Mouse (Mus musculus) heart, adult 2 months (tissue): Measurements from ENCODE around the gene Cog7. TPM values are rescaled to one million over a fixed set of nuclear protein-coding genes. Genes with fewer than 3 reads are reported as not detected.

Experiments used
- DNase-seq, 2 experiments: peaks; one replicate each; pipeline ENCODE4 v3.0.0; 2021
- H3K27ac ChIP-seq: fragments of 200-600 bp; 2 replicates; pipeline ENCODE4 v1.8.1; 2022
- H3K27me3 ChIP-seq: fragments of 200-500 bp; 2 replicates; pipeline ENCODE4 v1.6.1; 2012; ENCODE audit warnings: mild to moderate bottlenecking, low read length, inconsistent platforms, mixed read lengths; ENCODE audit not compliant: control insufficient read depth, insufficient read depth
- H3K36me3 ChIP-seq: fragments of 200-500 bp; 2 replicates; pipeline ENCODE4 v1.6.1; 2012; ENCODE audit warnings: low read length, inconsistent platforms; ENCODE audit not compliant: control insufficient read depth, insufficient read depth
- H3K4me1 ChIP-seq: fragments of 200-500 bp; 2 replicates; pipeline ENCODE4 v1.6.1; 2011; ENCODE audit warnings: low read length; ENCODE audit not compliant: control insufficient read depth, insufficient read depth
- H3K4me3 ChIP-seq: fragments of 200-600 bp; 2 replicates; pipeline ENCODE4 v1.8.1; 2022
- H3K79me2 ChIP-seq: fragments of 200-500 bp; replicated peaks from 2 replicates; pipeline ENCODE4 v1.6.1; 2012; ENCODE audit warnings: mild to moderate bottlenecking, inconsistent platforms, low read length, moderate library complexity, mixed read lengths; ENCODE audit not compliant: control insufficient read depth, insufficient read depth
- H3K9ac ChIP-seq: fragments of 200-500 bp; 2 replicates; pipeline ENCODE4 v1.6.1; 2012; ENCODE audit warnings: low read depth, mild to moderate bottlenecking, control low read depth, inconsistent platforms, low read length, mixed read lengths
- CTCF ChIP-seq: fragments of 200-600 bp; IDR thresholded peaks from 2 replicates; pipeline ENCODE4 v1.8.1; 2022; ENCODE audit warnings: antibody characterized with exemption, mild to moderate bottlenecking, moderate library complexity
- EP300 ChIP-seq: fragments of 200-500 bp; IDR thresholded peaks from 2 replicates; pipeline ENCODE4 v1.6.1; 2011; ENCODE audit warnings: low read depth, low read length, control low read depth; ENCODE audit not compliant: insufficient read depth
- POLR2A ChIP-seq: fragments of 200-500 bp; IDR thresholded peaks from 2 replicates; pipeline ENCODE4 v1.6.1; 2011; ENCODE audit warnings: mild to moderate bottlenecking, low read depth, low read length, control low read depth; ENCODE audit not compliant: insufficient read depth
- WGBS: fragments of 180-500 bp; shearing (Covaris S2); methylation state at CpG from one replicate; pipeline ENCODE4 v1.1.7; 2018; 5-methylcytosine and 5-hydroxymethylcytosine counted together
- intact Hi-C: fragments of 180-260 bp; cut with DNase I; formaldehyde crosslinking; loops from one replicate; pipeline ENCODE4 v1.15.1; 2025
- long read RNA-seq: library from polyadenylated mRNA; stranded (forward); transcript quantifications from one replicate; pipeline ENCODE4 v2.0.0, GENCODE M21; 2021
- polyA plus RNA-seq: library from polyadenylated mRNA; depleted of rRNA; stranded (reverse); fragments of >200 nt; gene quantifications from 2 replicates; pipeline ENCODE4 v1.2.3, GENCODE M21; 2012; rRNA removed
- total RNA-seq, 2 experiments: library from RNA; stranded (reverse); gene quantifications; 2 replicates each; pipeline ENCODE4 v1.2.3; 2021

Cog7 gene
- total RNA-seq (10 to 100 TPM; 17.0 to 19.5 TPM), polyA plus RNA-seq (16.7 and 20.0 TPM in 2 replicates)
- long read RNA-seq, partial matches to known transcripts: 6 of 23 reads
- long read RNA-seq, other reads (novel, unspliced or antisense): 13 of 23 reads

- peaks cover 3% of the 10 kb centered on the region for H3K4me1 ChIP-seq
- DNase-seq: peak; percentile 92 to 97
- H3K4me3 ChIP-seq: peak within 1 kb of the TSS; percentile 90
- intact Hi-C loops: loop anchor here (2.0 to 5.0 kb wide), 2 partner anchors 86 to 151 kb away; partner anchors contain the start of genes Dctn5, Ears2, Palb2 and Ubfd1
- H3K9ac ChIP-seq: peak within 1 kb of the TSS; percentile 95
- H3K27ac ChIP-seq: peak within 1 kb of the TSS; percentile 78
- TF ChIP-seq EP300: 0 out of 2 replicates have a peak, but pooled peaks have one; percentile 25
- no peak for TF ChIP-seq CTCF
- TF ChIP-seq POLR2A: peak; percentile 56
- no peaks in the 10 kb centered on the region; the same call in 1 of the 2 replicates for H3K79me2 ChIP-seq
- no peaks in the 10 kb centered on the region for H3K27me3 ChIP-seq
- under 1% methylated on average over 55 of the region's 55 CpGs for WGBS
- no peaks in the 10 kb centered on the region for H3K36me3 ChIP-seq
These were observed at the start of gene Cog7 for GRCm38 (mm10) chr7:121981307-121981871. TSS of gene Cog7 (minus strand) at chr7:121981711.

GRCm38 (mm10) chr7:122022131-122022530 lies 40.6 kb upstream of the Cog7 start:
- Histone ChIP-seq H3K4me1 (no peaks in the 10 kb centered on the region), H3K36me3 (no peaks in the 10 kb centered on the region), H3K4me3 (no peak overlapping the region), H3K79me2 (no peaks in the 10 kb centered on the region), H3K9ac (no peak overlapping the region), H3K27ac (no peak overlapping the region), H3K27me3 (no peaks in the 10 kb centered on the region)
- no peak for DNase-seq
- intact Hi-C loops: no loop called here
- WGBS: 98% methylated on average over 2 of the region's 2 CpGs
- TF ChIP-seq CTCF: no peak
- no peak for TF ChIP-seq POLR2A
- TF ChIP-seq EP300: no peak

- intact Hi-C loops: no loop called here
These were observed 39.3 kb upstream of the Cog7 start, which contains the start of gene Gga2 for GRCm38 (mm10) chr7:122020667-122021354. TSS of gene Gga2 (minus strand) at chr7:122021222.

GRCm38 (mm10) chr7:122020273-122020666 lies 38.8 kb upstream of the Cog7 start:
- H3K4me1 ChIP-seq: no peaks in the 10 kb centered on the region; the same call in 1 of the 2 replicates
- H3K4me3 ChIP-seq: peak overlapping the region; percentile 64
- no peak for DNase-seq
- H3K36me3 ChIP-seq: no peaks in the 10 kb centered on the region
- no peaks in the 10 kb centered on the region for H3K79me2 ChIP-seq
- H3K9ac ChIP-seq: peak overlapping the region; percentile 90
- intact Hi-C loops: no loop called here
- TF ChIP-seq EP300 (no peak), CTCF (no peak), POLR2A (no peak)
- peak overlapping the region; percentile 71 for H3K27ac ChIP-seq
- no peaks in the 10 kb centered on the region for H3K27me3 ChIP-seq
- WGBS: 10% methylated on average over 6 of the region's 6 CpGs

More at GRCm38 (mm10) chr7:122020667-122021354, 39.3 kb upstream of the Cog7 start, which contains the start of gene Gga2:
- Histone ChIP-seq H3K4me3 (peak within 1 kb of the TSS; percentile 64), H3K27me3 (no peaks in the 10 kb centered on the region), H3K36me3 (no peaks in the 10 kb centered on the region), H3K4me1 (no peaks in the 10 kb centered on the region), H3K9ac (peak within 1 kb of the TSS; percentile 90), H3K27ac (peak within 1 kb of the TSS; percentile 71), H3K79me2 (no peaks in the 10 kb centered on the region)
- DNase-seq: peak; percentile 93
- TF ChIP-seq POLR2A (peak; percentile 72), EP300 (no peak), CTCF (no peak)
- WGBS: under 1% methylated on average over 50 of the region's 50 CpGs

GRCm38 (mm10) chr7:122018978-122019377 lies 37.5 kb upstream of the Cog7 start:
- no peak overlapping the region for H3K27ac ChIP-seq

More at GRCm38 (mm10) chr7:122018978-122019377, 37.5 kb upstream of the Cog7 start:
- Histone ChIP-seq H3K4me1 (no peaks in the 10 kb centered on the region; the same call in 1 of the 2 replicates), H3K4me3 (no peak overlapping the region), H3K27me3 (no peaks in the 10 kb centered on the region), H3K79me2 (no peaks in the 10 kb centered on the region), H3K36me3 (no peaks in the 10 kb centered on the region), H3K9ac (no peak overlapping the region)
- 88% methylated on average over 7 of the region's 7 CpGs for WGBS
- intact Hi-C loops: no loop called here
- DNase-seq: no peak
- TF ChIP-seq EP300 (no peak), CTCF (no peak), POLR2A (no peak)
